Mouse (Mus musculus): ENCODE results near the gene Olfr951. TPM values are rescaled to one million over a fixed set of nuclear protein-coding genes. Genes with fewer than 3 reads are reported as not detected.

Gene Olfr951
- not detected in 2 replicates for polyA plus RNA-seq (2014; fragmentation: Nextera tagmentation; extraction: Ambion mirVana)

- Histone ChIP-seq H3K9ac (ENCODE audit: low read length) (no peak within 1 kb of the TSS), H3K27ac (ENCODE audit: low read depth, low read length) (no peak within 1 kb of the TSS), H3K9me3 (ENCODE audit: control insufficient read depth, low read length) (no peaks in the 10 kb centered on the region), H3K4me2 (no peak within 1 kb of the TSS), H3K4me1 (ENCODE audit: control insufficient read depth, insufficient read depth, low read length) (no peaks in the 10 kb centered on the region), H3K36me3 (ENCODE audit: control insufficient read depth, insufficient read depth, low read length) (no peaks in the 10 kb centered on the region), H3K27me3 (ENCODE audit: control insufficient read depth, insufficient read depth, low read length) (no peaks in the 10 kb centered on the region), H3K4me3 (ENCODE audit: low read depth, low read length) (no peak within 1 kb of the TSS)
- 94% methylated on average over 2 of the region's 2 CpGs for WGBS
- DNase-seq (ENCODE audit: low spot score, missing footprints) (no peak), ATAC-seq (ENCODE audit: low FRiP score) (no peak)
Observed at GRCm38 (mm10) chr9:39387110-39387509, at the start of gene Olfr951. Olfr951 (plus strand) TSS chr9:39387410.

- Histone ChIP-seq H3K27ac (ENCODE audit: low read depth, low read length) (no peak within 1 kb of the TSS), H3K27me3 (ENCODE audit: control insufficient read depth, insufficient read depth, low read length) (no peaks in the 10 kb centered on the region), H3K4me3 (ENCODE audit: low read depth, low read length) (no peak within 1 kb of the TSS), H3K36me3 (ENCODE audit: control insufficient read depth, insufficient read depth, low read length) (no peaks in the 10 kb centered on the region), H3K4me2 (no peak within 1 kb of the TSS), H3K9me3 (ENCODE audit: control insufficient read depth, low read length) (no peaks in the 10 kb centered on the region), H3K9ac (ENCODE audit: low read length) (no peak within 1 kb of the TSS), H3K4me1 (ENCODE audit: control insufficient read depth, insufficient read depth, low read length) (no peaks in the 10 kb centered on the region)
- ATAC-seq (ENCODE audit: low FRiP score) (no peak), DNase-seq (ENCODE audit: low spot score, missing footprints) (no peak)
Observed at GRCm38 (mm10) chr9:39427048-39427447, 39.8 kb downstream of the Olfr951 start, which contains the start of gene Olfr952. Olfr952 (minus strand) TSS chr9:39427148.

Other genes with a start within 250 kb of the Olfr951 start
- gene Olfr943, start 221.1 kb upstream of the Olfr951 start, polyA plus RNA-seq (2014; fragmentation: Nextera tagmentation; extraction: Ambion mirVana), result not detected in 2 replicates
- gene Olfr944, start 185.5 kb upstream of the Olfr951 start, polyA plus RNA-seq (2014; fragmentation: Nextera tagmentation; extraction: Ambion mirVana), result not detected in 2 replicates
- not detected in 2 replicates for gene Olfr1537, start 137.4 kb upstream of the Olfr951 start, polyA plus RNA-seq (2014; fragmentation: Nextera tagmentation; extraction: Ambion mirVana)
- gene Olfr945, start 110.6 kb upstream of the Olfr951 start, polyA plus RNA-seq (2014; fragmentation: Nextera tagmentation; extraction: Ambion mirVana), result not detected in 2 replicates
- not detected in 2 replicates for gene Olfr948, start 61.4 kb upstream of the Olfr951 start, polyA plus RNA-seq (2014; fragmentation: Nextera tagmentation; extraction: Ambion mirVana)
- not detected in 2 replicates for gene Olfr952, start 39.7 kb downstream of the Olfr951 start, polyA plus RNA-seq (2014; fragmentation: Nextera tagmentation; extraction: Ambion mirVana)
- not detected in 2 replicates for gene Olfr954, start 69.3 kb downstream of the Olfr951 start, polyA plus RNA-seq (2014; fragmentation: Nextera tagmentation; extraction: Ambion mirVana)
- not detected in 2 replicates for gene Olfr955, start 84.5 kb downstream of the Olfr951 start, polyA plus RNA-seq (2014; fragmentation: Nextera tagmentation; extraction: Ambion mirVana)
- gene Olfr44, start 106.6 kb downstream of the Olfr951 start, polyA plus RNA-seq (2014; fragmentation: Nextera tagmentation; extraction: Ambion mirVana), result not detected in 2 replicates
- not detected in 2 replicates for gene Olfr957, start 128.4 kb downstream of the Olfr951 start, polyA plus RNA-seq (2014; fragmentation: Nextera tagmentation; extraction: Ambion mirVana)
- gene Olfr958, start 166.6 kb downstream of the Olfr951 start, polyA plus RNA-seq (2014; fragmentation: Nextera tagmentation; extraction: Ambion mirVana), result not detected in 2 replicates
- not detected in 2 replicates for gene Olfr959, start 188.2 kb downstream of the Olfr951 start, polyA plus RNA-seq (2014; fragmentation: Nextera tagmentation; extraction: Ambion mirVana)
- 12.2 and 17.0 TPM in 2 replicates for gene AW551984, start 217.0 kb downstream of the Olfr951 start, polyA plus RNA-seq (2014; fragmentation: Nextera tagmentation; extraction: Ambion mirVana)
- gene Olfr148, start 223.2 kb downstream of the Olfr951 start, polyA plus RNA-seq (2014; fragmentation: Nextera tagmentation; extraction: Ambion mirVana), result not detected in 2 replicates
- gene Olfr960, start 234.0 kb downstream of the Olfr951 start, polyA plus RNA-seq (2014; fragmentation: Nextera tagmentation; extraction: Ambion mirVana), result not detected in 2 replicates

Measured in midbrain, embryonic 11.5 days (tissue).